Comparison of ENCODE assay signal across 8 mouse cellular contexts in the genomic region with DNA sequence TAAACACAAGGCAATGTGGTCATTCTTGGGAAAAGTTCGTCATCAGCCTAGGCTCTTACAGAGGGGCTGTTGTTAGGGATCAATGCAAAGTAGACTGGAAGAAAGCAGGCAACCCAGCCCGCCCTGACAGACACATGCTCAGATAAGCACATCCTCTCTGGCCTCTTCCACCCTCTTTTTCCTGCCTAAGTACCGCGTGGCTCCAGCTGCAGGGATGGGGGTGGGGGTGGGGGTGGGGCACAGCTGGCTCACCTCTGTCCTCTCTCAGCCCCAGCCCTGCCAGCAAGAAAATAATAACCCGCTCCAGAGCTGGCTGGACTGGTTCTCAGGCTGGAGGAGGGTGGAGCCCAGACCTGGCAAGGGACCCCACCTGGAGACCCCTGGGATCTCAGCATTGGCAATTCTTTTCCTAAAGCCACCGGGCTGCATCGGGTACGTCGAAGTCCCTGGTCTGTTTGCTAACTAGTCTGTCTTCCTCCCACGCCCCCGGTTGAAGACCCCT. TPM values are rescaled to one million over a fixed set of nuclear protein-coding genes. Genes with fewer than 3 reads are reported as not detected.
A peak's percentile ranks its signal among the peaks of the same experiment; 100 is the strongest.
DNase-seq lines count a peak whose midpoint lies in the region; ATAC-seq and TF ChIP-seq lines count a peak whose summit lies in the region.

No protein-coding gene starts in this region.

- H3K36me3 ChIP-seq in hindbrain, postnatal 0 days (ENCODE audit: insufficient read depth, low read length): no peaks in the 10 kb centered on the region
- H3K36me3 ChIP-seq in midbrain, embryonic 11.5 days (ENCODE audit: control insufficient read depth, insufficient read depth, low read length): no peaks in the 10 kb centered on the region

- WGBS in hindbrain, postnatal 0 days: 2% methylated on average over 11 of the region's 11 CpGs
- 3% methylated on average over 11 of the region's 11 CpGs for WGBS in midbrain, embryonic 11.5 days

- no peak for DNase-seq in layer of hippocampus, adult 2 months (ENCODE audit: low spot score in 2 of 2)
- DNase-seq in layer of hippocampus, adult 8-10 months (ENCODE audit: low spot score in 2 of 2): no peak
- DNase-seq in hindbrain, postnatal 0 days (ENCODE audit: low spot score): no peak
- peak; percentile 85 for DNase-seq in midbrain, embryonic 11.5 days (ENCODE audit: low spot score, missing footprints)
- no peak for DNase-seq in cerebellum, postnatal 25 days
- no peak for DNase-seq in gastrocnemius, postnatal 4 days (ENCODE audit: low spot score in 2 of 2)
- no peak for DNase-seq in left cerebral cortex, postnatal 14 days (ENCODE audit: low spot score in 2 of 2)

- TF ChIP-seq CTCF in layer of hippocampus, adult 2 months (conservative IDR thresholded peaks at IDR 0.05): no peak
- no peak for TF ChIP-seq CTCF in embryonic fibroblast, embryonic 13.5 days (IDR thresholded peaks at IDR 0.05; ENCODE audit: borderline replicate concordance, insufficient read depth, low read length)
- no peak for TF ChIP-seq CTCF in hindbrain, postnatal 0 days (IDR thresholded peaks at IDR 0.05; ENCODE audit: low read depth)

- H3K4me1 ChIP-seq in embryonic fibroblast, embryonic 13.5 days (ENCODE audit: control insufficient read depth, insufficient read depth, low read length): peaks cover 5% of the 10 kb centered on the region; the same call in 1 of the 2 replicates
- peaks cover 2% of the 10 kb centered on the region; the same call in 1 of the 2 replicates for H3K4me1 ChIP-seq in hindbrain, postnatal 0 days (ENCODE audit: insufficient read depth, low read length)
- peaks cover 11% of the 10 kb centered on the region for H3K4me1 ChIP-seq in midbrain, embryonic 11.5 days (ENCODE audit: control insufficient read depth, insufficient read depth, low read length)

- H3K4me2 ChIP-seq in hindbrain, postnatal 0 days (ENCODE audit: low read depth, low read length): peak overlapping the region; percentile 62
- H3K4me2 ChIP-seq in midbrain, embryonic 11.5 days: peak overlapping the region; percentile 45

- intact Hi-C loops in left cerebral cortex, postnatal 14 days (cut with DNase I): no loop called here

- H3K4me3 ChIP-seq in layer of hippocampus, adult 2 months: peak overlapping the region; percentile 43; the same call in 1 of the 2 replicates
- H3K4me3 ChIP-seq in embryonic fibroblast, embryonic 13.5 days (ENCODE audit: insufficient read depth, low read length): peak overlapping the region; percentile 76
- H3K4me3 ChIP-seq in hindbrain, postnatal 0 days (ENCODE audit: low read length): peak overlapping the region; percentile 34
- peak overlapping the region; percentile 27 for H3K4me3 ChIP-seq in midbrain, embryonic 11.5 days (ENCODE audit: low read depth, low read length)

- no peaks in the 10 kb centered on the region for H3K9me3 ChIP-seq in hindbrain, postnatal 0 days (ENCODE audit: low read length)
- H3K9me3 ChIP-seq in midbrain, embryonic 11.5 days (ENCODE audit: control insufficient read depth, low read length): no peaks in the 10 kb centered on the region

- H3K27ac ChIP-seq in layer of hippocampus, adult 2 months: peak overlapping the region; percentile 28; the same call in 1 of the 2 replicates
- peak overlapping the region; percentile 65 for H3K27ac ChIP-seq in embryonic fibroblast, embryonic 13.5 days (ENCODE audit: insufficient read depth, low read length)
- H3K27ac ChIP-seq in hindbrain, postnatal 0 days: no peak overlapping the region
- H3K27ac ChIP-seq in midbrain, embryonic 11.5 days (ENCODE audit: low read depth, low read length): no peak overlapping the region

- H3K27me3 ChIP-seq in hindbrain, postnatal 0 days (ENCODE audit: insufficient read depth, low read length): no peaks in the 10 kb centered on the region
- H3K27me3 ChIP-seq in midbrain, embryonic 11.5 days (ENCODE audit: control insufficient read depth, insufficient read depth, low read length): no peaks in the 10 kb centered on the region

- peak; percentile 46; the same call in 1 of the 2 replicates for ATAC-seq in hindbrain, postnatal 0 days
- peak; percentile 60 for ATAC-seq in midbrain, embryonic 11.5 days (ENCODE audit: low FRiP score)

- TF ChIP-seq POLR2A in embryonic fibroblast, embryonic 13.5 days (IDR thresholded peaks at IDR 0.05; ENCODE audit: low read depth, low read length): no peak; the same call in 1 of the 2 replicates

- H3K9ac ChIP-seq in hindbrain, postnatal 0 days (replicated peaks; ENCODE audit: low read length): no peak overlapping the region
- no peak overlapping the region; the same call in 1 of the 2 replicates for H3K9ac ChIP-seq in midbrain, embryonic 11.5 days (ENCODE audit: low read length)

RNA-seq across cellular contexts. Expression of a gene that starts 1.0 kb away (rescaled TPM):
- total RNA-seq in layer of hippocampus, adult 2 months (2021): 1 to 10 TPM; 1.1 to 1.7 TPM
- total RNA-seq in layer of hippocampus, adult 8-10 months (2022): 1 to 10 TPM in 2 of 4 experiments, under 1 TPM in 1, not detected in 1; 0.89 to 1.3 (median 1.1) TPM
- polyA plus RNA-seq in embryonic fibroblast, embryonic 13.5 days (2011; ENCODE audit: insufficient read length, low read depth, missing spikeins): 26.5 and 26.9 TPM in 2 replicates
- total RNA-seq in hindbrain, postnatal 0 days (2014; rRNA removed): 8.5 and 15.9 TPM in 2 replicates
- 11.7 and 12.0 TPM in 2 replicates for polyA plus RNA-seq in hindbrain, postnatal 0 days (2015; fragmentation: Nextera tagmentation; extraction: Ambion mirVana)
- polyA plus RNA-seq in midbrain, embryonic 11.5 days (2014; fragmentation: Nextera tagmentation; extraction: Ambion mirVana): 15.6 and 17.4 TPM in 2 replicates
- total RNA-seq in gastrocnemius, postnatal 4 days (2021): 10 to 100 TPM; 20.9 to 24.8 TPM
- total RNA-seq in left cerebral cortex, postnatal 14 days (2021): 1 to 10 TPM; 2.4 to 3.2 TPM

RNA-seq across cellular contexts. Expression of a gene that starts 13.4 kb away (rescaled TPM):
- total RNA-seq in layer of hippocampus, adult 2 months (2021): 1 to 10 TPM; 5.6 to 6.6 TPM
- total RNA-seq in layer of hippocampus, adult 8-10 months (2022): 1 to 10 TPM; 5.1 to 6.8 (median 5.7) TPM
- 2.3 and 2.5 TPM in 2 replicates for polyA plus RNA-seq in embryonic fibroblast, embryonic 13.5 days (2011; ENCODE audit: insufficient read length, low read depth, missing spikeins)
- total RNA-seq in hindbrain, postnatal 0 days (2014; rRNA removed): 4.2 and 4.4 TPM in 2 replicates
- polyA plus RNA-seq in hindbrain, postnatal 0 days (2015; fragmentation: Nextera tagmentation; extraction: Ambion mirVana): 4.2 and 5.4 TPM in 2 replicates
- polyA plus RNA-seq in midbrain, embryonic 11.5 days (2014; fragmentation: Nextera tagmentation; extraction: Ambion mirVana): 1.5 and 2.0 TPM in 2 replicates
- total RNA-seq in gastrocnemius, postnatal 4 days (2021): 1 to 10 TPM; 3.1 to 3.9 TPM
- 1 to 10 TPM; 6.1 to 6.7 TPM for total RNA-seq in left cerebral cortex, postnatal 14 days (2021)

RNA-seq across cellular contexts. Expression of a gene that starts 26.8 kb away (rescaled TPM):
- 100 to 1,000 TPM; 189 to 218 TPM for total RNA-seq in layer of hippocampus, adult 2 months (2021)
- 100 to 1,000 TPM; 173 to 209 (median 190) TPM for total RNA-seq in layer of hippocampus, adult 8-10 months (2022)
- polyA plus RNA-seq in embryonic fibroblast, embryonic 13.5 days (2011; ENCODE audit: insufficient read length, low read depth, missing spikeins): 62.7 and 81.4 TPM in 2 replicates
- 183 and 264 TPM in 2 replicates for total RNA-seq in hindbrain, postnatal 0 days (2014; rRNA removed)
- polyA plus RNA-seq in hindbrain, postnatal 0 days (2015; fragmentation: Nextera tagmentation; extraction: Ambion mirVana): 49.1 and 50.8 TPM in 2 replicates
- 44.4 and 45.6 TPM in 2 replicates for polyA plus RNA-seq in midbrain, embryonic 11.5 days (2014; fragmentation: Nextera tagmentation; extraction: Ambion mirVana)
- total RNA-seq in gastrocnemius, postnatal 4 days (2021): 10 to 100 TPM; 62.4 to 86.4 TPM
- total RNA-seq in left cerebral cortex, postnatal 14 days (2021): 100 to 1,000 TPM; 152 TPM

RNA-seq across cellular contexts. Expression of a gene that starts 44.4 kb away (rescaled TPM):
- 100 to 1,000 TPM; 526 to 562 TPM for total RNA-seq in layer of hippocampus, adult 2 months (2021)
- 100 to 1,000 TPM; 459 to 552 (median 528) TPM for total RNA-seq in layer of hippocampus, adult 8-10 months (2022)
- polyA plus RNA-seq in embryonic fibroblast, embryonic 13.5 days (2011; ENCODE audit: insufficient read length, low read depth, missing spikeins): 0.94 and 1.9 TPM in 2 replicates
- 819 and 1,009 TPM in 2 replicates for total RNA-seq in hindbrain, postnatal 0 days (2014; rRNA removed)
- polyA plus RNA-seq in hindbrain, postnatal 0 days (2015; fragmentation: Nextera tagmentation; extraction: Ambion mirVana): 249 and 272 TPM in 2 replicates
- polyA plus RNA-seq in midbrain, embryonic 11.5 days (2014; fragmentation: Nextera tagmentation; extraction: Ambion mirVana): 33.8 and 43.6 TPM in 2 replicates
- total RNA-seq in gastrocnemius, postnatal 4 days (2021): 1 to 10 TPM; 5.3 to 6.6 TPM
- 100 to 1,000 TPM; 837 to 867 TPM for total RNA-seq in left cerebral cortex, postnatal 14 days (2021)

Comparison
In these comparisons a context has a peak if more than half of its experiments do, and no peak if none do; other contexts are left out.
1. H3K27ac ChIP-seq: peak in layer of hippocampus, adult 2 months (single experiment) and embryonic fibroblast, embryonic 13.5 days (single experiment); none in hindbrain, postnatal 0 days (single experiment) and midbrain, embryonic 11.5 days (single experiment).
2. Peak in every context shown above with its lines, with median percentiles within 50 percentile points of each other: H3K4me3 ChIP-seq.